Mouse (Mus musculus): ENCODE data around the gene Mgat5.

The Mgat5 gene

DNA sequence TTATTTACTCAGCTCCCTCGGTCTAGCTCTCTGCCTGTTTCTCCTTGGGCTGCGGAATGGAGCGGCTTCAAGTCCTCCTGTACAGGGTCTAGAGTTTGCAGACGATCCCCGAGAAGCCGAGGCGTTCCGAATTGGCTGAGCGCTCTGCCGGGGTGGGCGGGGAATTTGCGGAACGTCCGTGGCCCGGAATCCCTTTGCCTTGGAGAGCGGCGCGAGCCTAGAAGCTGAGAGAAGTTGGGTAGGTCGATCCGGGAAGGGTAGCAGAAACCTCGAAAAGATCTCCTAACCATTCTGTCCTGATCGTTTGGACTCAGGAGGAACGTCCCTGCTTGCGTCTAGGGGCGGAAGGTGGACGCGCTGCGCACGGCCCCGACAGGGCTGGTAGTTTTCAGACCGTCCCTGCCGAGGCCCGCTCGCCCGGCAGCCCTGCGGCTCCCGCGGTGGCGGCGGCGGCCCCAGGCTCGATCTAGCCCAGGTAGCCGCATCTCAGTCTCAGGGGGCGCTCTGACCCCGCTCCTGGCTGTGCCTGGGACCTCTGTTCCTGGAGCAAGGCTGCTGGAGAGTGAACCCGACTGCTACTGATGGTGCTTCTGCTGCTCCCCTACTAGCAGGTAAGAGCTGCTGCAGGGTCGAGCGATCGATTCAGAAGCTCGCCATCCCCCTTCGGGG is at the start of gene Mgat5:
Gene Mgat5 (plus strand): TSS at position 199 of the 669 bp plus-strand sequence.
- peak; percentile 93 for DNase-seq

GRCm38 (mm10) chr1:127160118-127160760 is 44.6 kb upstream of the Mgat5 start:
- DNase-seq, result no peak

DNA sequence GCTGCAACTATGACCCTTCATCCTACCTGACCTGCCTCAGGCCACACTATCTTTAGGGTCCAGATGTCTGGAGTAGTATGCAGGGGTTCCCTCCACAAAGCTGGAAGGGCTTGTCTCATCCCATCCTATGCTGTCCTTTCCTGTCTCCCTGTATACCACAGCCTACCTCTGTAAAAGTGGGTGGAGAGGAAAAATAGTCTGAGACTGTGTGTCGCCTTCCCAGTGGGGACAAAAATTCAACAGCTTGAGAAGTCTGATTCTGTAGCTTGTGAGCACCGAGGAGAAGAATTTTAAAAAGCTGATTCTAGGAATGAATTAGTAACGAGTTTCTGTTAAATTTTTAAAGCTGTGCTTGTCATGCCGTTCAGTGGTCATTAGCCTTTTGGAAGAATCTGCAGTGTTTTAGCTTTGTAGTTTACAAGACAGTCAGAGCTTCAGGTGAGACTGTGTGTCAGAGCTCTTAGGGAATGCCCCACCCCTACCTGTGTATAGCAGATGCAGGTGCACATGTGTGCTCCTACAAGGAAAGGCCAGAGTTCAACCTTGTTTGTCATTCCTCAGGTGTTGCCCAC is 40.1 kb upstream of the Mgat5 start:
- no peak for DNase-seq

GRCm38 (mm10) chr1:127166521-127166920 is 38.3 kb upstream of the Mgat5 start:
- DNase-seq, result no peak

DNA sequence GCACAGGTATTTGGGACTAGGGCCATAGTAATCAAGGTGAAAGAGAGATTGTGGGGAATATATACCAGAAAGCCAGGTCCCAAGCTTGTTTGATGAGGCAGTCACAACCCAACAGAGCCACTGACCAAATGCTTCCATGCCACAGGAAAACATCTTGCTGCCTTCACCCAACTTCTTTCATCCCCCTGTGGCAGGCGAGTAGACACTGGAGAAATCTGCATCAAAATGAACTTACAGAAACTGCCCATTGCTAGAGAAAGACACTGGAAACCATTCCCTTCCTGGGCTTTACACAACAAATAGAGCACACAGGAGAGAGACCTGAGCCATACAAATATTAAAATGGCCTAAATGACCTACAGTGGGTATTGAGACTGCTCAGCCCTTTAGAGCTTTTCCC is 37.2 kb upstream of the Mgat5 start:
- no peak for DNase-seq

DNA sequence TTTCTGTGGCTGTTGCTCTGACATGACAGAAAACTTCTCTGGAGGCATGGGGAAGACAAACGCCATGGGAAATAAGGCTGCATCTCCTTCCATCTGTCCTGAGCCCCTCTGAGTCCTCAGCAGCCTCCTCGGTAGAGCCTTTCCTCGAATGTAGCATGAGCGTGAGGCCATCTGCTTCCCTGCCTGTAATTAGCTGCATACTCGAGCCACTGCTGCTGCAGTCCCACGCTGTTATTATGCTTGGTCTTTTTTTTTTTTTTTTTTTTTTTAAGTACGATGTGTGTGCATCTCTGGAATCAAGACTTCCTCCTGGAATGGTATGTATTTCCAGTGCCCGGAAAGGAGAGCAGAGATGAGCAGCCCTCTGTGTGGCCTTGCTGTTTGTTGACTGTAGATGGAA is 36.6 kb upstream of the Mgat5 start:
- DNase-seq, result peak; percentile 24

- no peak for DNase-seq
Observed at GRCm38 (mm10) chr1:127169516-127169915, 35.3 kb upstream of the Mgat5 start.

DNA sequence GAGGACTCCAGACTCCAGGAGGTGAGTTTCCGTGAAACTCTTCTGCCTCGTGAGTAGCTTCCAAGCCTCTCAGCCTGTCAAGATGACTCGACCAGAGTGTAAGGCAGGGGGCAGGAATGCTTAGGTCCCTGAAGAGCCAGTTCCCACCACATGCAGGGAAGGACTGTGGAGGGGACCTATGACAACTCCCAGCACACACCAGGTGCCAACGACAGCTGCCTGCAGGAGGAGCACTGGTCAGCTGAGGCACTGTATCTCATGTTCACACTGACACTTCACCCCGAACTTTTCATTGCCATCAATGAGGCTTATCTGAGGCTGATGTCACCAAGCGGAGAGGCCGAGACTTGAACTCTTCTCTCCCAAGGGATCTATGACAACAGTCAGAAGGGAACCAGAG is 33.5 kb upstream of the Mgat5 start:
- no peak for DNase-seq

GRCm38 (mm10) chr1:127173448-127173847 is 31.4 kb upstream of the Mgat5 start:
- no peak for DNase-seq

- no peak for DNase-seq
Observed at GRCm38 (mm10) chr1:127192396-127192795, 12.4 kb upstream of the Mgat5 start.

- DNase-seq, result no peak
Observed at GRCm38 (mm10) chr1:127199186-127199585, 5.6 kb upstream of the Mgat5 start.

GRCm38 (mm10) chr1:127202360-127202759 is 2.5 kb upstream of the Mgat5 start:
- DNase-seq, result no peak

GRCm38 (mm10) chr1:127203231-127203764 is 1.5 kb upstream of the Mgat5 start:
- peak; percentile 28 for DNase-seq

GRCm38 (mm10) chr1:127205501-127206019 is 745 bp downstream of the Mgat5 start:
- peak; percentile 23 for DNase-seq

DNA sequence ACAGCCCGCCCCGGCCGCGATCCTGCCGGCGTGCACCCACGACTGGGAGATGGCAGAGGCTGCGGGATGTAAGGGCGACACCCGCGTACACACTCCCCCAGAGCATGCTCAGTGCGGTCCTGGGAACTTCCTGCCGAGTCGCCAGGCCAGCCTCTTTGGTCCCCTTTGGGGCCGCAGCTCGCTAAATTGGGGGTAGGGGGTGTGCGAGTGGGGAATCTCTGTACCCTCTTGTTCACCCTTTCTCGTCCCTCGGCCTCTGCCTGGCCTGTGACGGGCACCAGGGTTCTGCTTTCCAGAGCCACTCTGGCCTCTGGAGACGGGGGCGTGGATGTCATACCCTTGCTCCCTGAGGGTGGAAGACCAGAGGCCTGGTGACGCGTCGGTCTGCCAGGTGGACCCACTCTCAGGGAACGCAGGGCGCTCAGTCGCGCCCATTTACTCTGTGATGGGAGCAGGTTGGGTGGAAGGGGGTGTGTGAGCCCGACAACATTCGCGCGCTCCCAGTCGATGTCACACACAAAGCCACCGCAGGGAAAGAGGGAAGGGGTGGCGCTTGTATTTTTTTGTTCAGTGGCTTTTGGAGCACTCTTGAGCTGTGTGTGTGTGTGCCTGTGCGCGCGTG is 1.3 kb downstream of the Mgat5 start:
- peak; percentile 57 for DNase-seq

DNA sequence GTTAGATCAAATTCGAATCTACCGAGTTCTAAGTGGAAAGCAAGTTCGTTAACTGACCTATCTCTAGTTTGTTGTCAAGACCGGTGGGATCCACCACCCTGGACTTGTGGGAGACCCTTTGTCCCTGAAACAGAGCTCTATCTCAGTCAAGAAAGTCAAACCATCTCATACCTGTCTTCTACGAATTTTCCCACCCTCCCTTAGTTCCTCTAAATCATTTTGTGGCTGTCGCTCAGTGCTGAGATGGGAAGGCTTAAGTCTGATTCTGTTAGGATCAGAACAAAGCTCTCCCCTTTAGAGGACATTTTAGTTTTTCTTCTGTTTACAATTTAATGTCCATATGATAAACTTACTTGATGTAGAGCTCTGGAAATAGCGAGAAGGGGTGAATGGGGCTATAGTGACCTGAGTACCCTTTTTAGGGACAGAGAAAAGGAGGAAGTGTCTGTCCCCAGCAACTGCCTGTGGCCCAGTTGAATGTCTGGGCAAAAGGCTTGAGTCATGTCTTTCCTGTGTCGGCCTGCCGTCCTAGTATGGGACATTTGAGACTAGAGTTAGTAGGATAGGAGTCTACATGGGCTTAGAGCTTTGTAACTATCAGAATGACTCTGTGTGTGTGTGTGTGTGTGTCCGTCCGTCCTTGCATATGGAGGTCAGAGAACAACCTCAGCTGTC is 2.2 kb downstream of the Mgat5 start:
- DNase-seq, result no peak

- DNase-seq, result peak; percentile 26
Observed at GRCm38 (mm10) chr1:127208167-127208566, 3.4 kb downstream of the Mgat5 start.

- DNase-seq, result no peak
Observed at GRCm38 (mm10) chr1:127212812-127213211, 8.0 kb downstream of the Mgat5 start.

DNA sequence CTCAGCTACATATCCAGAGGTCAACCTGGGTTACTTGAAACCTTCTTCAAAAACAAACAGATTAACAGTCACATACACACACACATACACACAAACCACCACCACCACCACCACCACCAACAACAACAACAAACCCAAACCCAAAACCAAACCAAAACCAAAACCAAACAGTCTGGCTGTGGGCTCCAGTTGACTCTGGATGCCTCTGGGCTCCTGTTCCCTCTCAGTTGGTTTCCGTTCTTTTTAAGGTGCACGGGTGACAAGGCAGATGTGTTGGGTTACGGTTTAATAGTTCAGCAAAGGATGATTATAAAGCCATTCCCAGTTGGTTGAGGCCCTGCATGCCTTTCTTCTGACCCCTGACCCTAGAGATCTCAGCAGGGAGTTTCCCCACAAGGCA is 8.6 kb downstream of the Mgat5 start:
- DNase-seq, result no peak

DNA sequence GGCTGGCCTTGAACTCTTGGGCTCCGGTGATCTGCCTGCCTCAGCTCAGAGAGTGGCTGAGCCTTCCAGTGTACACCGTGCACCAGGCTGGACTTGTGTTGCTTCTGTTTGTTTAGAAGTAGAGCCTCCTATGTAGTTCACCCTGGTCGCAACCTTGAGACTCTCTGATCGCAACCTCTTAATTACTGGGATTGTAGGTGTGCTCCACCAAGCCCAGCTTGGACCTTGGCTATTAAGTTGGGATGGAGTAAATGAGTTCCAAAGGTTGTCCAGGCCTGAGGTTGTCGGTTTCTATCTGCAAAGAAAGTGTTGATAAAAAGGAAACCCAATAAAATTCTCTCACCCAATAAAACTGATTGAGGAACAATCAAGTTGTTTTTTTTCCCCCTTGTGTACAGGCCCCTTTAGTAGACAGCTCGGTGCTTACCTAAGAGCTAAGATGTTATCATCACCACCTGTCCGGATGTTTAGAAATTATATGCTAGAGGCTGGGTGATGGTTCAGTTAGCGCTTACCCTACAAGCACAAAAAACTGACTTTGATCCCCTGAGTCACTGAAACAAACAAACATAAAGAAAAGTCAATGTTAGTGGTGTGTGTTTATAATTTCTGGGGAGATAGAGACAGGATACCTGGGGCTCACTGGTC is 9.9 kb downstream of the Mgat5 start:
- DNase-seq, result no peak

GRCm38 (mm10) chr1:127216979-127217378 is 12.2 kb downstream of the Mgat5 start:
- DNase-seq, result no peak

- no peak for DNase-seq
Observed at GRCm38 (mm10) chr1:127217665-127218064, 12.8 kb downstream of the Mgat5 start.
